Mouse (Mus musculus) urinary bladder, adult 2 months (tissue): ENCODE data around the gene Vmn1r69. TPM values are rescaled to one million over a fixed set of nuclear protein-coding genes. Genes with fewer than 3 reads are reported as not detected.

Experiments used
- DNase-seq: peaks from one replicate; pipeline ENCODE4 v3.0.0; 2022; ENCODE audit warnings: low spot score
- polyA plus RNA-seq: library from polyadenylated mRNA; depleted of rRNA; stranded (reverse); fragments of >200 nt; gene quantifications from 2 replicates; pipeline ENCODE4 v1.2.3, GENCODE M21; 2012; rRNA removed

The Vmn1r69 gene
- not detected in 2 replicates for polyA plus RNA-seq

DNA sequence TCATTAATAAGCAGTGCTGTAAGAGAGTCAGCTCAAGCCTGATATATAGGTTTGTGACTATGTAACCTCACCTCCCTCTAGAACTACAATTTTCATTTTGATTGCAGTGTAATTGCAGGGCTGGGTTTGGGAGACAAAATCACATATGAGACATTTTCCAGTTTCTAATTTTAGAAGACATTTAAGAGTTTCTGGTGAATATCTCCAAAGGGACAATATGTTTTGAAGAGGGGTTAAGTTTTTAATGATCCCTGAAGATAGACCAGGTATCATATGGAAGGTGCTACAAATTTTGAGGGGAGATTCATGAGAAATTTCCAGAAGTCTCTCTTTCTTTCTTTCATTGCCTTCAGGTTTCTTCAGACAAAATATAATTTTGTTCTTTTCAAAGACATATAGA, at the start of gene Vmn1r69:
Gene Vmn1r69, minus strand, starts transcription at position 101 of the 400 bp plus-strand sequence.
- DNase-seq: no peak

DNA sequence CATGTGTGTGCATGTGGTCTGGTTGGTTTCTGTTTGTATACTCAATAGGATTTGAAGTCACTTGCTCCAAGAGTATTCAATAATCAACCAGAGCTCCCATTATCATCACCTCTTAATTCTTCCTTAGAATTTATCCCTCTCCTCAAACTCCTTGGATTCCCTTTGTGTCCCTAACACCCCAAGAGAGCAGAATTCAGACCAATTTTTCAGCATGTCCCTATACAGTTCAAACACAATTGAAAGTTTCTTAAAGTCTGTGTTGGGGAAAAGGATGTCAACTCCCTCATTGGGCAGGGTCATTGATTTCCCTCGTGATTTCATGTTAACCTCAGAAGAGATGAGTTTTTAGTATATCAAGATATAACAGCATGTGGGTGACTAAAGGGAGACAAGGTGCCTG, 17.8 kb upstream of the Vmn1r69 start, which contains the start of gene Vmn1r70:
Gene Vmn1r70, plus strand, starts transcription at position 301 of the 400 bp plus-strand sequence.
- DNase-seq: no peak

DNA sequence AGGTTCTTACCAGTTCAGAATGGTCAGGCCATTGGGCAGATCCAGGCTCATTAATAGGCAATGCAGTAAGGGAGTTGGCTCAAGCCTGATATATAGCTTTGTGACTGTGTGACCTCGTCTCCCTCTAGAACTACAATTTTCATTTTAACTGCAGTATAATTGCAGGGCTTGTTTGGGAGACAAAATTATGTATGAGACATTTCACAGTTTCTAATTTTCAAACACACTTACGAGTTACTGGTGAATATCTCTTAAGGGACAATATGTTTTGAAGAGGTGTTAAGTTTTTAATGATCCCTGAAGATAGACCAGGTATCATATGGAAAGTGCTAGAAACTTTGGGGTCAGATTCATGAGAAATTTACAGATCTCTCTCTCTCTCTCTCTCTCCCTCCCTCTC, 55.1 kb downstream of the Vmn1r69 start, which contains the start of gene Vmn1r68:
Gene Vmn1r68, minus strand, starts transcription at position 101 of the 400 bp plus-strand sequence.
- DNase-seq: no peak

Other genes with a start within 250 kb of the Vmn1r69 start
- not detected in 2 replicates for gene Vmn1r67, start 170.3 kb downstream of the Vmn1r69 start, polyA plus RNA-seq
- gene Zik1, start 118.3 kb downstream of the Vmn1r69 start, polyA plus RNA-seq: 1.8 and 2.0 TPM in 2 replicates
- not detected in 2 replicates for gene Vmn1r68, start 55.2 kb downstream of the Vmn1r69 start, polyA plus RNA-seq
- gene Vmn1r70, start 17.9 kb upstream of the Vmn1r69 start, polyA plus RNA-seq: not detected in 2 replicates
- not detected in 2 replicates for gene Nlrp4b, start 74.1 kb upstream of the Vmn1r69 start, polyA plus RNA-seq
- gene Vmn1r71, start 140.7 kb upstream of the Vmn1r69 start, polyA plus RNA-seq: not detected in 2 replicates